Mouse (Mus musculus) ES-Bruce4 (cell line): ENCODE data around the gene Emsy. TPM values are rescaled to one million over a fixed set of nuclear protein-coding genes. Genes with fewer than 3 reads are reported as not detected.

Experiments
- H3K27ac ChIP-seq: 2 replicates; pipeline ENCODE4 v1.5.1; 2012; ENCODE audit warnings: low read length, inconsistent platforms; ENCODE audit not compliant: insufficient read depth
- H3K27me3 ChIP-seq: 2 replicates; pipeline ENCODE4 v1.6.1; 2012; ENCODE audit warnings: mild to moderate bottlenecking, low read length, inconsistent platforms; ENCODE audit not compliant: control insufficient read depth, poor library complexity, insufficient read depth, severe bottlenecking
- H3K36me3 ChIP-seq: 2 replicates; pipeline ENCODE4 v1.6.1; 2012; ENCODE audit warnings: inconsistent platforms, mild to moderate bottlenecking, low read length, moderate library complexity; ENCODE audit not compliant: control insufficient read depth, poor library complexity, insufficient read depth, severe bottlenecking
- H3K4me1 ChIP-seq: one replicate; pipeline ENCODE4 v1.8.1; 2011; ENCODE audit warnings: low read length; ENCODE audit not compliant: control insufficient read depth, insufficient read depth
- H3K4me3 ChIP-seq: 2 replicates; pipeline ENCODE4 v1.5.1; 2011; ENCODE audit warnings: low read depth, mild to moderate bottlenecking, low read length
- H3K9ac ChIP-seq: 2 replicates; pipeline ENCODE4 v1.6.1; 2012; ENCODE audit warnings: low read depth, mild to moderate bottlenecking, inconsistent platforms; ENCODE audit not compliant: poor library complexity, severe bottlenecking
- H3K9me3 ChIP-seq: replicated peaks from 2 replicates; pipeline ENCODE4 v1.6.1; 2012; ENCODE audit warnings: mild to moderate bottlenecking, low read length, inconsistent platforms; ENCODE audit not compliant: control insufficient read depth, poor library complexity, insufficient read depth, severe bottlenecking
- CTCF ChIP-seq: IDR thresholded peaks from one replicate; pipeline ENCODE4 v1.8.1; 2011; ENCODE audit warnings: low read depth, low read length
- EP300 ChIP-seq: IDR thresholded peaks from 2 replicates; pipeline ENCODE4 v1.6.1; 2011; ENCODE audit warnings: low read depth, low read length; ENCODE audit not compliant: insufficient read depth
- POLR2A ChIP-seq: IDR thresholded peaks from one replicate; pipeline ENCODE4 v1.8.1; 2011; ENCODE audit warnings: low read length; ENCODE audit not compliant: insufficient read depth
- polyA plus RNA-seq: library from polyadenylated mRNA; stranded (reverse); fragments of >200 nt; gene quantifications from 2 replicates; pipeline ENCODE4 v1.2.4, GENCODE M21; 2011; ENCODE audit warnings: low read depth; ENCODE audit not compliant: missing spikeins, insufficient read depth, insufficient read length

Gene Emsy
- polyA plus RNA-seq, 1 experiment, result 61.2 TPM

DNA sequence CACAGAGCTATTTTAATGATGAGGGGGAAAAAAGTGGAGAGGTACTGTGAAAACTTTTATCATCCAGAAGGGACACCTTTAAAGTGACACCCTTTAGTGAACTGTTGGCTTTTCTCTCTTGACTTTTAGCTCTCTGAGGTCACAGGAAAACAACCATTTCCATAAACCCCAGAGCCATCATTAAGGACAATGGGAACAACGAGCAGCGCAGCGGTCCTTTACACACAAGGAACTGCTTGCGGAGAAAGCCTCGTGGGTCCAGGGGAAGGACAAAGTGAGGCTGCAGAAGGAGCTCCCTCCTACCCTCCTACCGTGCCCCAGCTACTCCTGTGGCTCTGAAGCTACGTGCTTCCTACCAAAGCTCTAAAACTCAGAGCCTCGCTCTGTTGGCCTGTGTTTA lies 59.2 kb downstream of the Emsy start:
- H3K27ac ChIP-seq, result no peak overlapping the region
- peaks cover 20% of the 10 kb centered on the region for H3K36me3 ChIP-seq
- H3K9ac ChIP-seq, result no peak overlapping the region
- TF ChIP-seq POLR2A (no peak), CTCF (no peak), EP300 (no peak)
- H3K9me3 ChIP-seq, result no peaks in the 10 kb centered on the region
- no peaks in the 10 kb centered on the region for H3K4me1 ChIP-seq
- H3K27me3 ChIP-seq, result no peaks in the 10 kb centered on the region
- no peak overlapping the region for H3K4me3 ChIP-seq

DNA sequence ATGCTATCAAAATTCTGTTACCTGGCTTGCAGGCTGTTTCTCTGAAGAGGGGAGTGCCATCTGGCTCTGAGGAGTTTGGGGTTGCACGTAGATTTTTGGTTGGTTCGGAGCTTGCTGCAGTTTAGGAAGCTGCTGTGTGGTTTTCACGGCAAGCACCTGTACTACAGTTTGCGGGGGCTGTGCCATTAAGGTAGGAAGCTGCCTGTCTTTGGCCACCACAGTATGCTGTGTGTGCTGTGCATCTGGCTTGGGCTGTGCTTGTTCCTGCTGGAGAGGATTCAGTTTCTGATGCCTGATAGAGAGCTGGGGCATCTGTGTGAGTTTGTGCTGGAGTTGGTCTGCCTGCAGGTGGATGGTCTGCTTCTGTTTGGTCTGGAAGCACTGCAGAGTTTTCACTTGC lies 61.9 kb downstream of the Emsy start:
- H3K27ac ChIP-seq, result no peak overlapping the region
- no peaks in the 10 kb centered on the region for H3K9me3 ChIP-seq
- H3K27me3 ChIP-seq, result no peaks in the 10 kb centered on the region
- H3K4me3 ChIP-seq, result no peak overlapping the region
- no peaks in the 10 kb centered on the region for H3K4me1 ChIP-seq
- H3K9ac ChIP-seq, result no peak overlapping the region
- H3K36me3 ChIP-seq, result peaks cover 24% of the 10 kb centered on the region
- TF ChIP-seq POLR2A (no peak), CTCF (no peak), EP300 (no peak)

- peaks cover 30% of the 10 kb centered on the region for H3K36me3 ChIP-seq
Observed at GRCm38 (mm10) chr7:98593276-98593675, 63.3 kb downstream of the Emsy start.

DNA sequence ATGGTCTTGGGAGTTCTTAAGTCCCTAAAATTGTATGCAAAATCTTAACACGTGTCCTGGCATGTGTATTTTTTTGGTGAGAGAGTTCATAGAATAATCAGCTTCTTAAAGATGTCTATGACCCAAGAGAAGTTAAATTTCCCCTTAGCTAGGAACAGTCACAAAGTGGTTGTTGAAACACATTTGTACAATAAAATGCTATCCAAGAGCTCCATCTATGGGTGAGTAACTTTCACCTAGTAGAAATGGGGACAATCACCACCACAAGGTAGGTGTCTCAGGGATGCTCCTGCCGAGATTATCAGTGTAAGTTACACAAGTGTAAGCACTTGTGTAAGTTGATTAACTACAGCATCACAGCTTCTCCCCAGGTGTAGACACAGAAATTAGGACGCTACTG lies 67.6 kb downstream of the Emsy start:
- Histone ChIP-seq H3K9me3 (no peaks in the 10 kb centered on the region), H3K9ac (no peak overlapping the region), H3K36me3 (peaks cover 19% of the 10 kb centered on the region), H3K27ac (no peak overlapping the region), H3K4me3 (no peak overlapping the region), H3K4me1 (no peaks in the 10 kb centered on the region), H3K27me3 (no peaks in the 10 kb centered on the region)
- TF ChIP-seq POLR2A (no peak), CTCF (peak; percentile 1), EP300 (no peak)

More at GRCm38 (mm10) chr7:98593276-98593675, 63.3 kb downstream of the Emsy start:
- Histone ChIP-seq H3K4me1 (no peaks in the 10 kb centered on the region), H3K9me3 (no peaks in the 10 kb centered on the region), H3K27ac (no peak overlapping the region), H3K27me3 (no peaks in the 10 kb centered on the region), H3K4me3 (no peak overlapping the region), H3K9ac (no peak overlapping the region)
- no peak for TF ChIP-seq EP300

DNA sequence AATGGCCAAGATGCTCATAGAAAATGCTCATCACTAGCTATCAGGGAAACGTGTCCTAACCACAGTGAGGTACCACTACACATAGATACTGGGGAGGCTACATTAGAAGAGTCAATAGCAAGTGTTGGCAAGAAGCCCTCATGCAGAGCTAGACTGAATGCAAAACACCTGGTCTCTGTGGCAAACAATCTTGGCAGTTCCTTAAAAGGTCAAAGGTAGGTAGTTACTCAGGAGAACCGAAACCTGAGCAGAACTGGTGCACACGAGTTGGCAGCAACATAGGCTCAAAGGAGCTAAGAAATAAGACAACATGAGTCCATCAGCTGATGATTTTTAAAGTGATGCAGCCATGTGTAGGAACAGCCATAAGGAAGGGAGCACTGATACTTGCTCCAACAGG lies 70.3 kb downstream of the Emsy start:
- TF ChIP-seq EP300 (no peak), CTCF (no peak), POLR2A (no peak)
- H3K9me3 ChIP-seq, result no peaks in the 10 kb centered on the region
- H3K27me3 ChIP-seq, result no peaks in the 10 kb centered on the region
- H3K4me3 ChIP-seq, result no peak overlapping the region
- peaks cover 8% of the 10 kb centered on the region for H3K36me3 ChIP-seq
- H3K9ac ChIP-seq, result no peak overlapping the region
- no peak overlapping the region for H3K27ac ChIP-seq
- H3K4me1 ChIP-seq, result no peaks in the 10 kb centered on the region

GRCm38 (mm10) chr7:98584555-98584954 lies 72.0 kb downstream of the Emsy start:
- no peak for TF ChIP-seq EP300
- Histone ChIP-seq H3K36me3 (peaks cover 4% of the 10 kb centered on the region), H3K9me3 (no peaks in the 10 kb centered on the region), H3K4me3 (no peak overlapping the region), H3K27me3 (no peaks in the 10 kb centered on the region), H3K4me1 (no peaks in the 10 kb centered on the region), H3K27ac (no peak overlapping the region), H3K9ac (no peak overlapping the region)

- TF ChIP-seq EP300 (no peak), POLR2A (no peak), CTCF (no peak)
- Histone ChIP-seq H3K9ac (no peak overlapping the region), H3K4me1 (no peaks in the 10 kb centered on the region), H3K4me3 (no peak overlapping the region), H3K27me3 (no peaks in the 10 kb centered on the region), H3K36me3 (no peaks in the 10 kb centered on the region), H3K9me3 (no peaks in the 10 kb centered on the region), H3K27ac (no peak overlapping the region)
Observed at GRCm38 (mm10) chr7:98581266-98581665, 75.3 kb downstream of the Emsy start.
